10 mouse cellular contexts compared by ENCODE assay signal in the genomic region with DNA sequence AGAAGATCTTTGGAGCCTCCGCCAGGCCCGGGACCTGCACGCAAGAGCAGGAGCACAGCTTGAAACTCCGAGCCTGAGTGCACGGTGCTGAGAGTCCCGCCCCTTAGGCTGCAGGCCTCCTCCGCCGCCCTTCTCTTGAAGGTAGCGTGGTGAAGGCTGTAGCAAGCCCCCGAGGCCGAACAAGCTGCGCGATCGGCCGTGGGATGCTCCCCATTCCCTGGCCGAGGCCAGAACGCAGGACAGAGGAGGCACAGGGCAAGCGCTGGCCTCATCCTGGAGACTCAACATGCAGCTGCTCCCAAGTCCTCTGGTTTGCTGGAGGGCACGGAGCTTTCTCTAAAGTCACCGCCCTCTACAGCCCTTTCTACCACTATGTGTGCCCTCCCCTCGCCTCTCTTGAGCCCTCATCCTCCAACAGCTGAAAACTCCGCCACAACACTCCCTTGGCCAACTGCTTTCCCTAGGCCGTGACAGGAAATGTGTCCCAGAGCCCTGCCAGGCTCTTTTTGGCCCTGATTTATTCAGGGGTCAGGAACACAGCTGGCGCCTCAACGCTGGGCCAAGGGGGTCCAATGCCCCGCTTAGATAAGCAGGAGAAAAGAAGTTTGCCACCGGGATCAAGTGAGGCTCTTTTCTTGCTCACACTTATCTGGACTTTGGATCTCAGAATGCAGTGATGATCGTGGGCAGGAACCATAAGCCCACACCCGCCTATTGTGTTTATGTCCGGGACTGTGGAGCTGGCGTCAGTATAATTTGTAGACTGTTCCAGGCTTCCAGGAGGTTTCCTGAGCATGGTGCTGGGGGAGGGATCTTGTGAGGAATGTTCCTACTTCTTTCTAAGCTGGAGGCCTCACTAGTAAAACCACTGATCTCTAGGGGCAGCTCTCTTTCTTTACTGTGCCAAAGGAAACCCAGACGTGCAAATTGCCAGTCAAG. TPM values are rescaled to one million over a fixed set of nuclear protein-coding genes. Genes with fewer than 3 reads are reported as not detected.
DNase-seq lines count a peak whose midpoint lies in the region; ATAC-seq and TF ChIP-seq lines count a peak whose summit lies in the region.
"Had no signal": no experiment of that assay in that cellular context is flagged by ENCODE, and none has a peak within 500 bp of the region (broad histone marks: within the 10 kb centered on the region; RNA-seq: fewer than 3 reads in every experiment).

Gene Clec14a (minus strand): TSS at position 728 of the 939 bp plus-strand sequence.

- peak; percentile 56 for ATAC-seq in intestine, postnatal 0 days
- peak; percentile 75 for ATAC-seq in liver, embryonic 16.5 days (ENCODE audit: low read depth)
- ATAC-seq in neural tube, embryonic 15.5 days (ENCODE audit: low FRiP score), result peak; percentile 82

- no peaks in the 10 kb centered on the region for H3K27me3 ChIP-seq in heart, adult 2 months (ENCODE audit: control insufficient read depth, insufficient read depth, low read length)
- 0 out of 2 replicates have a peak, but pooled peaks cover 3% of the 10 kb centered on the region for H3K27me3 ChIP-seq in intestine, postnatal 0 days (replicated peaks; ENCODE audit: control insufficient read depth, insufficient read depth, low read length)
- no peaks in the 10 kb centered on the region for H3K27me3 ChIP-seq in liver, embryonic 16.5 days (ENCODE audit: control insufficient read depth, insufficient read depth, low read depth, low read length)
- H3K27me3 ChIP-seq in neural tube, embryonic 15.5 days (replicated peaks), result 0 out of 2 replicates have a peak, but pooled peaks cover 6% of the 10 kb centered on the region

- peak within 1 kb of the TSS; percentile 97 for H3K27ac ChIP-seq in heart, adult 2 months
- peak within 1 kb of the TSS; percentile 66 for H3K27ac ChIP-seq in intestine, postnatal 0 days (ENCODE audit: low read depth, low read length)
- no peak within 1 kb of the TSS for H3K27ac ChIP-seq in liver, embryonic 16.5 days (ENCODE audit: low read length)
- H3K27ac ChIP-seq in neural tube, embryonic 15.5 days (replicated peaks), result peak within 1 kb of the TSS; percentile 61
- H3K27ac ChIP-seq: macrophage had no signal

- 8% methylated on average over 32 of the region's 32 CpGs for WGBS in heart, adult 2 months
- WGBS in intestine, postnatal 0 days, result 9% methylated on average over 32 of the region's 32 CpGs
- WGBS in liver, embryonic 16.5 days (ENCODE audit: insufficient replicate concordance), result 10% methylated on average over 32 of the region's 32 CpGs
- 11% methylated on average over 32 of the region's 32 CpGs for WGBS in neural tube, embryonic 15.5 days

- intact Hi-C loops in heart, adult 2 months (cut with DNase I), result loop anchor here (1.0 to 2.0 kb wide), 2 partner anchors 54 to 55 kb away; no protein-coding TSS in a partner anchor

- H3K4me1 ChIP-seq in heart, adult 2 months (ENCODE audit: control insufficient read depth, insufficient read depth, low read length), result peaks cover 4% of the 10 kb centered on the region
- no peaks in the 10 kb centered on the region for H3K4me1 ChIP-seq in intestine, postnatal 0 days (replicated peaks; ENCODE audit: control insufficient read depth, insufficient read depth, low read length)
- no peaks in the 10 kb centered on the region for H3K4me1 ChIP-seq in liver, embryonic 16.5 days (ENCODE audit: control insufficient read depth, low read depth, low read length)
- H3K4me1 ChIP-seq in neural tube, embryonic 15.5 days, result peaks cover 17% of the 10 kb centered on the region

- DNase-seq in layer of hippocampus, postnatal 10 days (ENCODE audit: low spot score in 2 of 2), result peak; percentile 24 to 34
- DNase-seq in layer of hippocampus, adult 9-11 months, result no peak
- DNase-seq in embryo, embryonic 11 days, result peak; percentile 77
- DNase-seq in heart, adult 2 months, result peak; percentile 70 to 77
- no peak for DNase-seq in natural killer cell, adult 2 months (ENCODE audit: low spot score in 2 of 2)

- peak; percentile 73 for TF ChIP-seq POLR2A in heart, adult 2 months (IDR thresholded peaks at IDR 0.05; ENCODE audit: insufficient read depth, low read depth, low read length)

- H3K36me3 ChIP-seq in heart, adult 2 months (ENCODE audit: control insufficient read depth, insufficient read depth, low read length), result peaks cover 16% of the 10 kb centered on the region
- H3K36me3 ChIP-seq in intestine, postnatal 0 days (ENCODE audit: control insufficient read depth, insufficient read depth), result no peaks in the 10 kb centered on the region
- no peaks in the 10 kb centered on the region for H3K36me3 ChIP-seq in liver, embryonic 16.5 days (ENCODE audit: control insufficient read depth, insufficient read depth)
- H3K36me3 ChIP-seq in neural tube, embryonic 15.5 days, result no peaks in the 10 kb centered on the region

- H3K79me2 ChIP-seq in heart, adult 2 months (replicated peaks; ENCODE audit: control insufficient read depth, insufficient read depth, low read length), result no peaks in the 10 kb centered on the region

- no peak for TF ChIP-seq CTCF in heart, adult 2 months (IDR thresholded peaks at IDR 0.05)
- TF ChIP-seq CTCF in intestine, postnatal 0 days (IDR thresholded peaks at IDR 0.05; ENCODE audit: low read depth), result no peak

- H3K4me2 ChIP-seq in intestine, postnatal 0 days (replicated peaks; ENCODE audit: low read depth), result peak within 1 kb of the TSS; percentile 76
- H3K4me2 ChIP-seq in liver, embryonic 16.5 days (ENCODE audit: low read depth, low read length), result peak within 1 kb of the TSS; percentile 37
- H3K4me2 ChIP-seq in neural tube, embryonic 15.5 days, result peak within 1 kb of the TSS; percentile 78

- peak within 1 kb of the TSS; percentile 89 for H3K9ac ChIP-seq in heart, adult 2 months (ENCODE audit: low read depth, low read length)
- peak within 1 kb of the TSS; percentile 40 for H3K9ac ChIP-seq in intestine, postnatal 0 days (ENCODE audit: low read depth, low read length)
- H3K9ac ChIP-seq in liver, embryonic 16.5 days (ENCODE audit: low read depth, low read length), result no peak within 1 kb of the TSS
- H3K9ac ChIP-seq in neural tube, embryonic 15.5 days (replicated peaks), result peak within 1 kb of the TSS; percentile 40

- peak within 1 kb of the TSS; percentile 51 for H3K4me3 ChIP-seq in heart, adult 2 months
- peak within 1 kb of the TSS; percentile 37 for H3K4me3 ChIP-seq in intestine, postnatal 0 days (ENCODE audit: low read depth, low read length)
- peak within 1 kb of the TSS; percentile 24 for H3K4me3 ChIP-seq in liver, embryonic 16.5 days (ENCODE audit: low read depth, low read length)
- H3K4me3 ChIP-seq in neural tube, embryonic 15.5 days (replicated peaks), result peak within 1 kb of the TSS; percentile 44

- peak; percentile 94 for TF ChIP-seq EP300 in heart, adult 2 months (IDR thresholded peaks at IDR 0.05; ENCODE audit: insufficient read depth, low read depth, low read length)

- no peaks in the 10 kb centered on the region for H3K9me3 ChIP-seq in intestine, postnatal 0 days (ENCODE audit: control insufficient read depth)
- H3K9me3 ChIP-seq in liver, embryonic 16.5 days (replicated peaks; ENCODE audit: control insufficient read depth, low read length), result no peaks in the 10 kb centered on the region
- H3K9me3 ChIP-seq in neural tube, embryonic 15.5 days (replicated peaks), result no peaks in the 10 kb centered on the region

RNA-seq across cellular contexts. Expression of gene Clec14a, which starts in this region (rescaled TPM):
- total RNA-seq in layer of hippocampus, postnatal 10 days (2021), result 1 to 10 TPM; 3.3 to 4.1 TPM
- 10 to 100 TPM in 1 of 2 experiments, 1 to 10 TPM in 1; 9.2 to 13.9 TPM for total RNA-seq in heart, adult 2 months (2021)
- polyA plus RNA-seq in heart, adult 2 months (2012; rRNA removed), result 6.9 and 9.6 TPM in 2 replicates
- 5.3 and 6.3 TPM in 2 replicates for polyA plus RNA-seq in intestine, postnatal 0 days (2015; fragmentation: Nextera tagmentation; extraction: Ambion mirVana)
- polyA plus RNA-seq in liver, embryonic 16.5 days (2015; fragmentation: Nextera tagmentation; extraction: Ambion mirVana), result 6.6 and 6.7 TPM in 2 replicates
- 7.2 and 9.1 TPM in 2 replicates for polyA plus RNA-seq in neural tube, embryonic 15.5 days (2015; fragmentation: Nextera tagmentation; extraction: Ambion mirVana)
- total RNA-seq: MEL had no signal
- polyA plus RNA-seq: macrophage had no signal

Comparison
In these comparisons a context has a peak if more than half of its experiments do, and no peak if none do; other contexts are left out.
1. DNase-seq: peak in layer of hippocampus, postnatal 10 days (2 of 2), embryo, embryonic 11 days (single experiment) and heart, adult 2 months (2 of 2); none in layer of hippocampus, adult 9-11 months (single experiment) and natural killer cell, adult 2 months (0 of 2).
2. Peak in every context shown above with its lines, with median percentiles within 50 percentile points of each other: H3K4me3 ChIP-seq, ATAC-seq and H3K4me2 ChIP-seq.